Mouse (Mus musculus): Measurements from ENCODE around the gene Rasgef1b. TPM values are rescaled to one million over a fixed set of nuclear protein-coding genes. Genes with fewer than 3 reads are reported as not detected.

The Rasgef1b gene
- polyA plus RNA-seq, 1 experiment from 2014 or later: 8.5 TPM

DNA sequence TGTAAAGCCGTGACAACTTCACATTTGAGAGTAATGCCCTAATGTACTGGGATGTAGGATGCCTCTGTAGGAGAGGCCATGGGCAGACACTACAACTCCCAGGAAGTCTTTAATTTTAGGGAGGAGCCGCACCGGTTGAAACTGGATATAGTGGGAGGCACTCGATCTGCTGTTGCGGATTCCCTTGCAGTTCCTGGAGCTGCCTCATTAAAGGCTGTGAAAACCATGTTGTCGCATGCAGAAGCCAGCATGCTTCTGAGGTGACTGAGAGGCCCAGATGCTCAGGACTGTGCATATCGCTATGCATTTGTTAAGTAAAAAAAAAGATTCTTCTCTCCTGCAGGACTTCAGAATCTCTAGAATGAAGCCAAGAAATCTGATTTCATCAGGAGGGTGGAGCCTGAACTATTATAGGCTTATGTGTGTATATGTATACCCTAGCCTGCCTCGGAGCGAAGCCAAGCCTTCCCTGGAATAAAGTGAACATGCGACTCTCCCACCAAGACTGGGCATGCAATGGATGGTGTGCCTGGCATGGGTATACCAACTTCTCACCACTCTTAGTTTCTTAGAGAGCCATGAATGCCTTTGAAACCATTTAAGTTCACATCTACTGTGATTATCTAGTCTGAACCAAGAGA lies 130.3 kb downstream of the Rasgef1b start:
- H3K4me3 ChIP-seq: no peak overlapping the region
- H3K36me3 ChIP-seq: no peaks in the 10 kb centered on the region
- peaks cover 9% of the 10 kb centered on the region; the same call in 1 of the 2 replicates for H3K4me1 ChIP-seq
- H3K27ac ChIP-seq: no peak overlapping the region
- no peak for ATAC-seq (ENCODE audit: insufficient number of reproducible peaks, insufficient read depth, low FRiP score, low TSS enrichment, low read depth)
- H3K4me2 ChIP-seq: peak overlapping the region; percentile 26
- no peaks in the 10 kb centered on the region for H3K27me3 ChIP-seq
- H3K9ac ChIP-seq: no peak overlapping the region
- 34% methylated on average over 10 of the region's 10 CpGs for WGBS
- H3K9me3 ChIP-seq: no peaks in the 10 kb centered on the region

DNA sequence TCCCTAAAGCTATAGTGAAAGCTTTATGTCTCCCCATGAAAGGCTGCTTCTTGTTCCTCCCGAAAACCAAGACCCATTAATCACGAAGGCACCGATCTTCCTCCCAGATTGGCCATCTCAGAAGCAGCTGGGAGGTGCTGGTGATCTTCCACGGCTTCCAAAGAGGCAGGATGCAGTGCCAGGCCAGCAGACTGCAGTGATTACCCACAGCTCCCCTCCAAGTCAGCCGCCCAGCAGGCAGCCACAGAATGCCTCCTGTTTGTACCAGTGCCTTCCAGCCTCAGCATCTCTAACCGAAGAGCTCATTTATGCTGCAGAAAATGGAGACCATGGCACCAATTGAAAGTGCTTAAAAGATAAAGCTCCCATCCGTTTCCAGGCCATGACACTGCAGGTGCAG lies 131.2 kb downstream of the Rasgef1b start:
- H3K27me3 ChIP-seq: no peaks in the 10 kb centered on the region
- H3K27ac ChIP-seq: no peak overlapping the region
- H3K4me1 ChIP-seq: peaks cover 9% of the 10 kb centered on the region; the same call in 1 of the 2 replicates
- H3K4me3 ChIP-seq: no peak overlapping the region
- ATAC-seq (ENCODE audit: insufficient number of reproducible peaks, insufficient read depth, low FRiP score, low TSS enrichment, low read depth): no peak
- H3K4me2 ChIP-seq: no peak overlapping the region
- H3K36me3 ChIP-seq: no peaks in the 10 kb centered on the region
- no peak overlapping the region for H3K9ac ChIP-seq
- H3K9me3 ChIP-seq: no peaks in the 10 kb centered on the region
- 59% methylated on average over 7 of the region's 7 CpGs for WGBS

DNA sequence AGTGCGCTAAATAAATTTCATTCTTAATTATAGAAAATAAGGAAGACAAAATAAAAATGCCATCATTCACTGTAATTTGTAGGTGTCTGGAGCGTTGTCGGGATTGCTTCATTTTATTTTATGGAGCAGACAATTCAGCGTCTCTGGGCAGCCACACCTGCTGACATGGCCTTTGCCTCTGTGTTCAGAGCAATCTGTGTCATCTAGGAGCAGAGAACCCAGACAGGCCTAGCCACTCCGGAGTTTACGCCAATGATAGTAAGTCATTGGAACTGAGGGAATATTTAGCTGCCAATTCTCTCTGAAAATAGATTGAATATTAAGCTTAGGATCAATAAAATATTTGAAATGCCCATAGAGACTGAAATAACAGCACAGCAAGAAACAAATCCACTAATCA lies 137.5 kb downstream of the Rasgef1b start:
- Histone ChIP-seq H3K27me3 (no peaks in the 10 kb centered on the region; the same call in 1 of the 2 replicates), H3K36me3 (no peaks in the 10 kb centered on the region), H3K27ac (no peak overlapping the region), H3K4me3 (no peak overlapping the region), H3K9ac (no peak overlapping the region), H3K4me1 (no peaks in the 10 kb centered on the region), H3K9me3 (no peaks in the 10 kb centered on the region), H3K4me2 (no peak overlapping the region)
- 71% methylated on average over 6 of the region's 6 CpGs for WGBS
- ATAC-seq (ENCODE audit: insufficient number of reproducible peaks, insufficient read depth, low FRiP score, low TSS enrichment, low read depth): no peak

DNA sequence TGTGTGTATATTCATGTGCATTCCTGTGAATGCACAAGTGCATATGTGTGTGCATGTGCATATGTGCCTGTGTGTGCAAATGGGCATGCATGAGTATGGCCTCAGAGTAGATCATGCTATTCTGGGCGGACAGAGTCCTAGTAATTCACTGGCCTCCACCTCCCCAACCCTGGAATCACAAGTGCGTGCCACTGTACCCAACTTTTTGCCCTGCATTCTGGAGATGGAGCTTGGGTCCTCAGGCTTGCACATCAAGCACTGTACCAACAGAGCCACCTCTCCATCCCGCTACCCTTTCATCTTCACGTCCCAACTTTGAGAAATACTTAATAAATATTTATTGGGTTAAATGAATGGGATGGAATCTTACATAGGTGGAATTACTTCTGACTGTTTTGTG lies 138.3 kb downstream of the Rasgef1b start:
- Histone ChIP-seq H3K9ac (no peak overlapping the region), H3K4me2 (no peak overlapping the region), H3K4me3 (no peak overlapping the region), H3K9me3 (no peaks in the 10 kb centered on the region), H3K36me3 (no peaks in the 10 kb centered on the region), H3K4me1 (0 out of 2 replicates have a peak, but pooled peaks cover 2% of the 10 kb centered on the region), H3K27me3 (no peaks in the 10 kb centered on the region; the same call in 1 of the 2 replicates), H3K27ac (no peak overlapping the region)
- 85% methylated on average over 4 of the region's 4 CpGs for WGBS
- no peak for ATAC-seq (ENCODE audit: insufficient number of reproducible peaks, insufficient read depth, low FRiP score, low TSS enrichment, low read depth)

DNA sequence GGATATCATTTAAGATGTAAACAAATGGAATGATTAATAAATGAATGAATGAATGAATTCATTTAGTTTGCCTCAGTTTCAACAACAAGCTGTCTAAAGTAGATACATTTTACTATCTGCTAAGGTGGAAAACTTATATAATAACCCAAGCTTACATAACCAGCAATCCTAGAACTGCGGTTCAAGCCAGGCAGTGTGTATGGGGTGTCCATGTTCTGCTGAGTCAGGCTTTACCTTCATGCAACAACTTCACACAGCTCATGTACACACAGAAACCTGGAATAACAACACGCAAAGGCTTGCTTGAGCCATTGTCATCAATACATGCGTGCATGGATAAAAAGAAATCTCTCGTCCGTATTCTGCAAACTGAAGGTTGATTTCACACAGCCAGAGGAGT lies 140.9 kb downstream of the Rasgef1b start:
- Histone ChIP-seq H3K36me3 (no peaks in the 10 kb centered on the region), H3K27ac (no peak overlapping the region), H3K4me3 (no peak overlapping the region), H3K27me3 (no peaks in the 10 kb centered on the region; the same call in 1 of the 2 replicates), H3K4me1 (0 out of 2 replicates have a peak, but pooled peaks cover 4% of the 10 kb centered on the region), H3K9me3 (no peaks in the 10 kb centered on the region), H3K4me2 (no peak overlapping the region), H3K9ac (no peak overlapping the region)
- no peak for ATAC-seq (ENCODE audit: insufficient number of reproducible peaks, insufficient read depth, low FRiP score, low TSS enrichment, low read depth)
- WGBS: 96% methylated on average over 5 of the region's 5 CpGs

DNA sequence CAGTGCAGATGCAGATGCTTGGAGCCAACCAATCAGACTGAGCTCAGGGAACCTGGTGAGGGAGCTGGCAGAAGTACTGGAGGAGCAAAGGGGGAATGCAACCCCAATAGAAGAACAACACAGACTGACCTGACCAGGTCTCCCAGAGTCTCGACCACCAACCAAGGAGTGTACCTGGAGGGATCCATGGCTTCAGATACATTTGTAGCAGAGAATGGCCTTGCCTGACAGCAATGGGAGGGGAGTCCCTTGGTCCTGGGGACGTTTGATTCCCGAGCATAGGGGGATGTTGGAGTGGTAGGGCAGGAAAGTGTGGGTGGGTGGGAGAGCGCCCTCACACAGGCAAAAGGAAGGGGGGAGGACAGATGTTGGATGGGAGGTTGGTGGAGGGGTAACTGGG lies 141.3 kb downstream of the Rasgef1b start:
- 75% methylated on average over 4 of the region's 4 CpGs for WGBS
- Histone ChIP-seq H3K4me3 (no peak overlapping the region), H3K4me2 (no peak overlapping the region), H3K27ac (no peak overlapping the region), H3K4me1 (0 out of 2 replicates have a peak, but pooled peaks cover 4% of the 10 kb centered on the region), H3K9me3 (no peaks in the 10 kb centered on the region), H3K27me3 (no peaks in the 10 kb centered on the region; the same call in 1 of the 2 replicates), H3K9ac (no peak overlapping the region), H3K36me3 (no peaks in the 10 kb centered on the region)
- ATAC-seq (ENCODE audit: insufficient number of reproducible peaks, insufficient read depth, low FRiP score, low TSS enrichment, low read depth): no peak

DNA sequence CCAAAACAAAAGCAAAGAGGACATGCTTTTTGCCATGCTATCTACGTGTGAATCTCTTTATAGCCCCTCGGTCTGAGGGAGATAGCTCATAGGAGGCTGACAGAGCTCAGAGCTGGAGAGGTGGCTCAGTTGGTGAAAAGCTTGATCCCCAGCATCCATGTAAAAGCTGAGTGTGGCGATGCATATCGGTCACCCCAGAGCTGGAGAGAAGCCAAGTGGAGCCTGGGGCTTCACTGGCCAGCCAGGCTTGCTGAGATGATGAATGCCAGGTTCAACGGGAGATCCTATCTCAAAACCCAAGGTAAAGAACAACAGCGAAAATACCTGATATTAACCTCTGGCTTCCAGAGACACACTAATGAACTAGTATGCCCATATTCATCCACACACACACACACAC lies 142.6 kb downstream of the Rasgef1b start:
- H3K9ac ChIP-seq: no peak overlapping the region
- H3K9me3 ChIP-seq: no peaks in the 10 kb centered on the region
- no peak overlapping the region for H3K4me3 ChIP-seq
- WGBS: 80% methylated on average over 6 of the region's 6 CpGs
- no peaks in the 10 kb centered on the region for H3K36me3 ChIP-seq
- ATAC-seq (ENCODE audit: insufficient number of reproducible peaks, insufficient read depth, low FRiP score, low TSS enrichment, low read depth): no peak
- 0 out of 2 replicates have a peak, but pooled peaks cover 6% of the 10 kb centered on the region for H3K4me1 ChIP-seq
- no peak overlapping the region for H3K27ac ChIP-seq
- H3K4me2 ChIP-seq: no peak overlapping the region
- H3K27me3 ChIP-seq: no peaks in the 10 kb centered on the region

DNA sequence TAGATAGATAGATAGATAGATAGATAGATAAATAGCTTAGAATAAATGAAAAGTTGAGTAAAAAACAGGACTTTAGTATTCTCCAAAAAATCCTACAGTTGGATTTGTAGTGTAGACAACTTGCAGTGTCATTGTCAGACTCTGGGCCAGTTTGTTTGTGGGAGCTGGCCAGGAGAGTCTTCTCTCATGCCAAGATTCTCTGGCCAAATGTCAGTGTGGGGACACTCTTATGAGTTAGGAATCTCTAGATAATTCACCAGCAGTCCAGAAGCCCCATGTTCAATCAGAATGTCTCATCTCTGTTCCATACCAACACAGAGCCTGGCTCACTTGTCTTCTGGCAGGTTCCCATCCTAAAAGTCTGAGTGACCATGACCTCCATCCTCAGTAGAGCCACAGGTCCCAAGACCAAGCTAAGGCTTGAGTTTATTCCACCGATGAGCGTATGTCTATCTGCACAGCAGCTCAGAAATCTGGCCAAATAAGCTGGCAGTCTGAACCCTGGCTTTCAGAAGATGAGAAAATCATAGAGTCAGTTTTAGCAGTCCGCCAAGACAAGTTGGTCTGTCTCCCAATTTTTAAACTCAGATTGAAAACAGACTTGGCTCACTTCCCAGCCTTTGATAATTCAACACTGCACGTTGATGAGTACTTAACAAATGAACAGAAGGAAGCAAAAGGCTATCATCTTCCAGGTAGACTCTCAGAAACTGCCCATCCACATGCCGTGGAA lies 143.5 kb downstream of the Rasgef1b start:
- H3K27ac ChIP-seq: no peak overlapping the region
- H3K4me2 ChIP-seq: no peak overlapping the region
- ATAC-seq (ENCODE audit: insufficient number of reproducible peaks, insufficient read depth, low FRiP score, low TSS enrichment, low read depth): no peak
- H3K36me3 ChIP-seq: no peaks in the 10 kb centered on the region
- H3K4me1 ChIP-seq: 0 out of 2 replicates have a peak, but pooled peaks cover 6% of the 10 kb centered on the region
- no peaks in the 10 kb centered on the region for H3K9me3 ChIP-seq
- H3K4me3 ChIP-seq: no peak overlapping the region
- H3K27me3 ChIP-seq: no peaks in the 10 kb centered on the region
- 55% methylated on average over 5 of the region's 5 CpGs for WGBS
- no peak overlapping the region for H3K9ac ChIP-seq

DNA sequence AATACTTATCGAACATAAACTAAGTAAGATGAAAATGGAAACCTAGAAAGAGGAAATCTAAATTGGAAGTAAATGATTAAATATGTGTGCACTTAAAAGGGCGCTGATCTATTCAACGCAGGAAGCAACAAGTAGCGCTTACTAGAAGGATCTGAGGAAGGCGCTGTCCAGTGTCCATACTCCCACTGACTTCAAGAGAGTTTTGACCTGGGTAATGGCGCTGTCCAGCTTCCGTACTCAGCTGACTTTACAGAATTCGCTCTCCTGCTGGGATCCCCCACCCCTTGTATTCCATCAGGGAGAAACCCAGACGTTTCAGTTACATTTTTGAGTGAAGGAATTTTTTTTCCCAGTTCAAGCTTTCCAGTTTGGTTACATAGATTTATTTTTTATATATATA lies 144.6 kb downstream of the Rasgef1b start:
- H3K9ac ChIP-seq: no peak overlapping the region
- 0 out of 2 replicates have a peak, but pooled peaks cover 6% of the 10 kb centered on the region for H3K4me1 ChIP-seq
- no peak overlapping the region for H3K27ac ChIP-seq
- no peak overlapping the region for H3K4me3 ChIP-seq
- no peaks in the 10 kb centered on the region for H3K9me3 ChIP-seq
- no peaks in the 10 kb centered on the region for H3K36me3 ChIP-seq
- no peak for ATAC-seq (ENCODE audit: insufficient number of reproducible peaks, insufficient read depth, low FRiP score, low TSS enrichment, low read depth)
- 74% methylated on average over 9 of the region's 9 CpGs for WGBS
- H3K4me2 ChIP-seq: no peak overlapping the region
- no peaks in the 10 kb centered on the region for H3K27me3 ChIP-seq

DNA sequence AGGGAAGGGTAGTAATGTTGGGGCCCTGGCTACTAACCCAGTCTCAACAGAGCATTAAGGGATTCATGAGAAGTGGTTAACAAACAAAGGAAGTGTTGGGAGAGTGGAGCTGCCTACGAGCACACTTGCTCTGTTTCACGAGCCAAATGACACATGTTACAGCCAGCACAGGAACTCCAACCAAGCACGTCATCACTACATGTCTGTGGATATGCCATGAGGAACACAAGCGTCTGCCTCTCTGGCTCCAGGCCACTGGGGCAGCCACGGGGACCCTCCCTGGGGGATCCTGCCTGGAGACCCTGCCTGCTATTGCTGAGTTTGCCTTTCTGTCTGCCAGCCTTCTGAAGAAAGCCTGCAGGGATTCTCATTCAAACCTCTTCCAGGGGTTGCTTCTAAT lies 146.8 kb downstream of the Rasgef1b start:
- ATAC-seq (ENCODE audit: insufficient number of reproducible peaks, insufficient read depth, low FRiP score, low TSS enrichment, low read depth): no peak
- WGBS: 15% methylated on average over 5 of the region's 5 CpGs
- Histone ChIP-seq H3K4me1 (0 out of 2 replicates have a peak, but pooled peaks cover 6% of the 10 kb centered on the region), H3K4me2 (no peak overlapping the region), H3K36me3 (no peaks in the 10 kb centered on the region), H3K27ac (no peak overlapping the region), H3K9me3 (no peaks in the 10 kb centered on the region), H3K4me3 (no peak overlapping the region), H3K27me3 (no peaks in the 10 kb centered on the region), H3K9ac (no peak overlapping the region)

DNA sequence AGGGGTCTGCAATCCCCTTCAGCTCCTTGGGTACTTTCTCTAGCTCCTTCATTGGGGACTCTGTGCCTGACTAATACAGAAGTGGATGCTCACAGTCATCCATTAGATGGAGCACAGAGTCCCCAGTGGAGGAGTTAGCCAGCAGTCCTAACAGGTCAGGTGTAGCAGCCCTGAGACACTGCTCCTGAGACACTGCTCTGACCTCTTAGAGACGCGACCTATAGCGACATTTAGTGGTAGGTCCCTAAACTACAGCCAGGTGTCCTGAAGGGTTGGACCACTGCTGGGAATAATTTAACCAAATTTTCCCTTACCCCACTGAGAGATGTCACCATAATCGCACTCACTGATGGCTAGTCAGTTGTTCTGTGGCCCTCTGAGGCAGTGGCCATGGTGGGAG lies 150.2 kb downstream of the Rasgef1b start:
- Histone ChIP-seq H3K4me1 (0 out of 2 replicates have a peak, but pooled peaks cover 3% of the 10 kb centered on the region), H3K4me2 (no peak overlapping the region), H3K9me3 (no peaks in the 10 kb centered on the region), H3K9ac (no peak overlapping the region), H3K27ac (no peak overlapping the region), H3K36me3 (no peaks in the 10 kb centered on the region), H3K4me3 (no peak overlapping the region), H3K27me3 (no peaks in the 10 kb centered on the region)
- 3% methylated on average over 4 of the region's 4 CpGs for WGBS
- no peak for ATAC-seq (ENCODE audit: insufficient number of reproducible peaks, insufficient read depth, low FRiP score, low TSS enrichment, low read depth)

DNA sequence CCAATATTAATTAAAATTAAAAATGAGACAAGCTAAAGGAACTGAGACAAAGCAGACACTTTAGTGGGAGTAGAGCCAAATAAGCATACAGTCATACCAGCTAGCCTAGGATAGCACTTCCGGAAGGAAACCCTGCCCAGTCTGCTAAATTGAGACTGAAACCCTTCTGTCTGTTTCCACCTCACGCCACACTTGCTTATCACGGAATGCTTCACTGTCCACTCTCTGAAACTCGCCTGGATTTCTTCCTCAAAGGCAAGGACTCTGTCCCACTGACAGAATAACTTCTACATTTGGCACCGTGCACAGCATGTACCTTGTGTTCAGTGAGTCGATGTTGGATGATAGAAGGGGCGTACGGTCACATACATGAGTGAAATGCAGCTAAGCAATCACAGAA lies 153.0 kb downstream of the Rasgef1b start:
- Histone ChIP-seq H3K27me3 (no peaks in the 10 kb centered on the region), H3K9me3 (no peaks in the 10 kb centered on the region), H3K9ac (no peak overlapping the region), H3K27ac (no peak overlapping the region), H3K4me1 (no peaks in the 10 kb centered on the region), H3K4me3 (no peak overlapping the region), H3K4me2 (no peak overlapping the region), H3K36me3 (no peaks in the 10 kb centered on the region)
- ATAC-seq (ENCODE audit: insufficient number of reproducible peaks, insufficient read depth, low FRiP score, low TSS enrichment, low read depth): no peak
- WGBS: 81% methylated on average over 8 of the region's 8 CpGs
